Mouse (Mus musculus): ENCODE measurements at regions not wholly inside any gene's neighbourhood (a gene's known extent, or its start where the extent isn't known, plus 50 kb on each side); places are given as distances from the start of the nearest gene placed in this dataset.

DNA sequence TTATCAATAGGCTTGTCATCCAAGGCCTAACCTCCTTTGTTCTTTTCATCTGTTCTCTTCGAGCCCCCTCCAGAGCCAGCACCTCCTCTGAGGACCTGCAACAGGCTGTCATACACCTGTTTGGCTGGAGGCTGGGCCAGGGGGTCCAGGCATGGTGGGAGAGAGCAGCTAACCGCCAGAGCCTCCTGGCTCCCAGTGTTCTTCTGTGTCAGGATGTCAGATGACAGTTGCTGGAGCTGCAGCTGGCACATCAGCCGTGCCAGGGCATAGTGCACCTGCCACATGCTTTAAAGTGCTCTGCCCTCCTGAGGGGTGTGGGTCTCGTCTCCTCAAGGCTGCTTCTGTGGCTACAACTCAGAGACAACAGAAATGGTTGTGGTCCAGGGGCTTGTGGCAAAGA, 298.5 kb upstream of the Mki67 start:
- Histone ChIP-seq H3K4me3 (no peak overlapping the region), H3K36me3 (no peaks in the 10 kb centered on the region), H3K4me1 (0 out of 2 replicates have a peak, but pooled peaks cover 2% of the 10 kb centered on the region), H3K9me3 (replicated peaks) (no peaks in the 10 kb centered on the region), H3K27ac (no peak overlapping the region), H3K27me3 (ENCODE audit: low read depth, poor library complexity, severe bottlenecking) (peaks cover 47% of the 10 kb centered on the region)
- no peak for DNase-seq (ENCODE audit: low spot score)
- WGBS: 43% methylated on average over 4 of the region's 4 CpGs

GRCm38 (mm10) chr7:136016918-136017317, 300.8 kb upstream of the Mki67 start:
- Histone ChIP-seq H3K9me3 (replicated peaks) (no peaks in the 10 kb centered on the region), H3K4me1 (peaks cover 7% of the 10 kb centered on the region), H3K27me3 (ENCODE audit: low read depth, poor library complexity, severe bottlenecking) (peaks cover 35% of the 10 kb centered on the region), H3K27ac (no peak overlapping the region), H3K36me3 (no peaks in the 10 kb centered on the region), H3K4me3 (no peak overlapping the region)
- 88% methylated on average over 8 of the region's 8 CpGs for WGBS
- no peak for DNase-seq (ENCODE audit: low spot score)

DNA sequence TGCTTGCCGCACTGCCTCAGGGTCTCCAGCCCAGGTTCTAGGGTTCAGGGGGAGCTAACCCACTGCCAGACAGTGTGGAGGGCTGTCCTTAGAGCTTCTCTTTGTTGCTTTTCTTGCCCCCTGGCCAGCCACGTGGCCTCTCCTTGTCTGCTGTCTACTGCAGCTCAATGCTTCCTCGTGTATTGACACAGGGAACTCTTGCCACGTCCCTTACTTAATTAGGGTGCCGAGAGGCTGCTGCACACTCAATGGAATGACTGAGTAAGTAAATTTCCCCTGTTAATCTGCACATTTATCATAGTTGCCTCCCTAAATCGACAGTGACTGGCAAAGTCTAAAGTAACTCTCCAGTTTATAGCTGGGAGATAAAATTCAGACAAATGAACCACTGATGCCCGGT, 304.4 kb upstream of the Mki67 start:
- DNase-seq (ENCODE audit: low spot score): no peak
- Histone ChIP-seq H3K36me3 (no peaks in the 10 kb centered on the region), H3K4me1 (peaks cover 26% of the 10 kb centered on the region), H3K27ac (no peak overlapping the region; the same call in 1 of the 2 replicates), H3K9me3 (replicated peaks) (no peaks in the 10 kb centered on the region), H3K4me3 (no peak overlapping the region), H3K27me3 (ENCODE audit: low read depth, poor library complexity, severe bottlenecking) (peaks cover 39% of the 10 kb centered on the region)
- 78% methylated on average over 7 of the region's 7 CpGs for WGBS

GRCm38 (mm10) chr7:136021071-136021470, 304.9 kb upstream of the Mki67 start:
- Histone ChIP-seq H3K9me3 (replicated peaks) (no peaks in the 10 kb centered on the region), H3K4me3 (no peak overlapping the region), H3K36me3 (no peaks in the 10 kb centered on the region), H3K27ac (no peak overlapping the region), H3K27me3 (ENCODE audit: low read depth, poor library complexity, severe bottlenecking) (peaks cover 39% of the 10 kb centered on the region), H3K4me1 (peaks cover 26% of the 10 kb centered on the region)
- DNase-seq (ENCODE audit: low spot score): no peak
- 54% methylated on average over 2 of the region's 2 CpGs for WGBS

DNA sequence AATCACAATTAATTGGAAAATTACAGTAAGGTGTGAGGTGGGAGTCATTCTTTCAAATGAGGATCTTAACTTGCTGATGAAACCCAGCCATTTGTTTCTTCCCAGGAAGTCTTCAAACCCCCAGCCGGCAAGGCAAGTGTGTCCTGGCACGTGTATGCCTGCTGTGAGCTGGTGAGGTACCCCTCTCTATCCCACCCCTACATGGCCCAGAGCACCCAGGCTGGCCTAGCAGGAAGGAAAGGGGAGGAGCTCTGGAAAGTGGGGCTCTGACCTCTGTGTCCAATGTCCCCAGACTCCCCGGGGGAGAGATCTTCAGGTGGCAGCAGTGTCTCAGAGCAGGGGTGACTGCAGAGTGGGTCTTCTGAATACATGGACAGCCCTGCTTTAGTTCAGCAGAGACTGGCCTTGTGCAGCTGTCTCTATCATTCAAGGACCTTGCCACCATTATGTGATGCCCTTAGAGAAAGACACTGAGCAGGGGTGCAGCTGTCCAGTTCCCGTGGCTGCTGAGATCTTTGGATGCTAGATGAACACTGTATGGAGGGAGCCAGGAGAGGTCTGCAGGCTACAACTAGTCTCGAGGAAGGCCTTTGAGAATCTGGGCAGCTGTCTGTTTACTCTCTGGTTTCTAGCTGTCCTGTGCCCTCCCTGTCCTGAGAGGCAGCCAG, 306.8 kb upstream of the Mki67 start:
- peaks cover 34% of the 10 kb centered on the region for H3K4me1 ChIP-seq
- H3K36me3 ChIP-seq: no peaks in the 10 kb centered on the region
- H3K27ac ChIP-seq: no peak overlapping the region
- H3K4me3 ChIP-seq: no peak overlapping the region
- peaks cover 27% of the 10 kb centered on the region for H3K27me3 ChIP-seq (ENCODE audit: low read depth, poor library complexity, severe bottlenecking)
- WGBS: 55% methylated on average over 5 of the region's 5 CpGs
- no peaks in the 10 kb centered on the region for H3K9me3 ChIP-seq (replicated peaks)
- no peak for DNase-seq (ENCODE audit: low spot score)

DNA sequence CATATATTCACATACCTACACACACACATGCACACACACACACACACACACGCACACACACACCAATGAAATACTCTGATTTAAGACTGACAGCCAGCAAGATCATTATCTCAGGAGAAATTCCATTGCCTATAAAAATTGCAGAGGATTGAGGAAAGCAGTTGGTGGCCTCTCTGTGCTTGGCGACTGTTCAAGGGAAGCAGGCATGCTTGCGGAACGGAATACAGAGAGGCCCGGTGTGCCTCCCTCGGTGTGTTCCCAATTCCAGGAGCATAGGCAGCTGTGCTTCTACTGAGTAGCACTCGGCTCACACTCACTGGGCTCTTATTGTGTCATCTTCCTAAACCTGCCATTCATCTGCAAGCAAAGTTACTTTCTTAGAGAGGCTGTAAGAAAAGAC, 310.3 kb upstream of the Mki67 start:
- Histone ChIP-seq H3K4me3 (no peak overlapping the region), H3K27ac (no peak overlapping the region), H3K4me1 (peaks cover 27% of the 10 kb centered on the region), H3K27me3 (ENCODE audit: low read depth, poor library complexity, severe bottlenecking) (peaks cover 27% of the 10 kb centered on the region), H3K9me3 (replicated peaks) (no peaks in the 10 kb centered on the region), H3K36me3 (no peaks in the 10 kb centered on the region)
- WGBS: 88% methylated on average over 7 of the region's 7 CpGs
- no peak for DNase-seq (ENCODE audit: low spot score)

GRCm38 (mm10) chr7:136032026-136032425, 315.9 kb upstream of the Mki67 start:
- no peak for DNase-seq (ENCODE audit: low spot score)
- 90% methylated on average over 6 of the region's 6 CpGs for WGBS
- Histone ChIP-seq H3K36me3 (no peaks in the 10 kb centered on the region), H3K4me3 (no peak overlapping the region), H3K9me3 (replicated peaks) (no peaks in the 10 kb centered on the region), H3K27me3 (ENCODE audit: low read depth, poor library complexity, severe bottlenecking) (no peaks in the 10 kb centered on the region), H3K4me1 (peaks cover 7% of the 10 kb centered on the region; the same call in 1 of the 2 replicates), H3K27ac (no peak overlapping the region)

DNA sequence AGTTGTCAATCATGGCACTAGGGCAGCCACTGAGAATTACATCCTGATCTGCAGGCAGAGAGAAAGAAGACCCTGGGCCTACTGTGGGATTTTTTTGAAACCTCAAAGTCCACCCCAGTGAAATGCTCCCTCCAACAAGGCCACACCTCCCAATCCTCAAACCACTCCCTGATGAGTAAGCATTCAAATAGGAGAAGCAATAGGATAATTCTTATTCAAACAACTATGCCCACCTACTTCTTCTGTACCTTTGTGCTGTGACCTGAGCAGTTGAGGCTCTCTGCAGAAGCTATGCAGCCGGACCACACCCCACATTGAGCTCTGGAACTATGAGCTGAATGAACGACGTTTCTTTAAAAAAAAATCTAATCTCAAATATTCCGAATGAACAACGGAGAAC, 317.4 kb upstream of the Mki67 start:
- no peaks in the 10 kb centered on the region for H3K36me3 ChIP-seq
- no peak for DNase-seq (ENCODE audit: low spot score)
- WGBS: 88% methylated on average over 5 of the region's 5 CpGs

GRCm38 (mm10) chr7:136035735-136036134, 319.6 kb upstream of the Mki67 start:
- 43% methylated on average over 7 of the region's 7 CpGs for WGBS
- DNase-seq (ENCODE audit: low spot score): no peak
- H3K4me3 ChIP-seq: no peak overlapping the region
- no peak overlapping the region for H3K27ac ChIP-seq
- peaks cover 9% of the 10 kb centered on the region; the same call in 1 of the 2 replicates for H3K27me3 ChIP-seq (ENCODE audit: low read depth, poor library complexity, severe bottlenecking)
- no peaks in the 10 kb centered on the region for H3K9me3 ChIP-seq (replicated peaks)
- no peaks in the 10 kb centered on the region for H3K4me1 ChIP-seq
- no peaks in the 10 kb centered on the region for H3K36me3 ChIP-seq

More for the DNA sequence above, 317.4 kb upstream of the Mki67 start:
- Histone ChIP-seq H3K4me3 (no peak overlapping the region), H3K27ac (no peak overlapping the region), H3K27me3 (ENCODE audit: low read depth, poor library complexity, severe bottlenecking) (no peaks in the 10 kb centered on the region; the same call in 1 of the 2 replicates), H3K4me1 (no peaks in the 10 kb centered on the region), H3K9me3 (replicated peaks) (no peaks in the 10 kb centered on the region)

DNA sequence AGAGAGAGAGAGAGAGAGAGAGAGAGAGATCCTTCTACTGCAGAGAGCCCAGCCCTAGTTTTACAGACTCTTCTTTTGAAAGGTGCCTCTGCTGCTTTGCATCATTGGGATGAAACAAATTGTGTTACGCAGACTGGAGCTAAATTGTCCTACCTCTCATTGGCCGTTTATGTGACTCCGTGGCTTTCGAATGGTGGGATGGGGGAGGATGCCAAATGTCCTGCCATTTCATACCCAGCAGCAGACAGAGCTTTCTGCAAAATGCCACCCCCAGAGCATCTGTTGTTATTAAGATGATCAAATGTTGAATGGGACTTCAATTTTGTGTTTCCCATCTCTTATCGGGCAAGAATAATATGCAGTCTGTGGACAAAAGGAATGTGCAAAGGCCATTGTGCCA, 321.9 kb upstream of the Mki67 start:
- Histone ChIP-seq H3K4me1 (no peaks in the 10 kb centered on the region; the same call in 1 of the 2 replicates), H3K4me3 (no peak overlapping the region), H3K9me3 (replicated peaks) (no peaks in the 10 kb centered on the region), H3K27ac (no peak overlapping the region), H3K27me3 (ENCODE audit: low read depth, poor library complexity, severe bottlenecking) (peaks cover 14% of the 10 kb centered on the region; the same call in 1 of the 2 replicates), H3K36me3 (no peaks in the 10 kb centered on the region)
- 60% methylated on average over 5 of the region's 5 CpGs for WGBS
- DNase-seq (ENCODE audit: low spot score): no peak

DNA sequence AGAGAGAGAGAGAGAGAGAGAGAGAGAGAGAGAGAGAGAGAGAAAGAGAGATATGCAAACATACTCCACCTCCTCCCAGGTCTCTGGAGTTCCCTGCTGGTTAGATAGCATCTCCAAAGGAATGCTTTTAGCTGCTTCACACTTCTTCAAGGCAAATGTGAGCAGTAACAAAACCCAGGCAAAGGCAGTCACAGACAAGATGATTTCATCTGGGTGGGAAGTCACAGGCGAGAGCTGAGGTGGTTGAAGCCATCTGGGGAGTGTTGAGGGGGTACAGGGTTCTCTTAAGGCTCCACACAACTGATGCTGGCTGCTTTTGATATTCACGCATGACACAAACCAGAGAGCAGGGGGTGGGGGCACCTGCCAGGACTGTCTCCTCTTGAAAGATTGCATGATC, 322.7 kb upstream of the Mki67 start:
- Histone ChIP-seq H3K27me3 (ENCODE audit: low read depth, poor library complexity, severe bottlenecking) (peaks cover 17% of the 10 kb centered on the region; the same call in 1 of the 2 replicates), H3K9me3 (replicated peaks) (no peaks in the 10 kb centered on the region), H3K4me1 (no peaks in the 10 kb centered on the region; the same call in 1 of the 2 replicates), H3K4me3 (no peak overlapping the region), H3K36me3 (no peaks in the 10 kb centered on the region), H3K27ac (no peak overlapping the region)
- 25% methylated on average over 2 of the region's 2 CpGs for WGBS
- DNase-seq (ENCODE audit: low spot score): no peak

- no peak for DNase-seq (ENCODE audit: low spot score)
- no peak overlapping the region for H3K27ac ChIP-seq
- H3K36me3 ChIP-seq: no peaks in the 10 kb centered on the region
- H3K4me1 ChIP-seq: peaks cover 27% of the 10 kb centered on the region
- H3K9me3 ChIP-seq (replicated peaks): no peaks in the 10 kb centered on the region
- WGBS: 78% methylated on average over 4 of the region's 4 CpGs
- no peak overlapping the region for H3K4me3 ChIP-seq
- peaks cover 19% of the 10 kb centered on the region; the same call in 1 of the 2 replicates for H3K27me3 ChIP-seq (ENCODE audit: low read depth, poor library complexity, severe bottlenecking)
Observed at GRCm38 (mm10) chr7:136041921-136042320, 325.8 kb upstream of the Mki67 start.

DNA sequence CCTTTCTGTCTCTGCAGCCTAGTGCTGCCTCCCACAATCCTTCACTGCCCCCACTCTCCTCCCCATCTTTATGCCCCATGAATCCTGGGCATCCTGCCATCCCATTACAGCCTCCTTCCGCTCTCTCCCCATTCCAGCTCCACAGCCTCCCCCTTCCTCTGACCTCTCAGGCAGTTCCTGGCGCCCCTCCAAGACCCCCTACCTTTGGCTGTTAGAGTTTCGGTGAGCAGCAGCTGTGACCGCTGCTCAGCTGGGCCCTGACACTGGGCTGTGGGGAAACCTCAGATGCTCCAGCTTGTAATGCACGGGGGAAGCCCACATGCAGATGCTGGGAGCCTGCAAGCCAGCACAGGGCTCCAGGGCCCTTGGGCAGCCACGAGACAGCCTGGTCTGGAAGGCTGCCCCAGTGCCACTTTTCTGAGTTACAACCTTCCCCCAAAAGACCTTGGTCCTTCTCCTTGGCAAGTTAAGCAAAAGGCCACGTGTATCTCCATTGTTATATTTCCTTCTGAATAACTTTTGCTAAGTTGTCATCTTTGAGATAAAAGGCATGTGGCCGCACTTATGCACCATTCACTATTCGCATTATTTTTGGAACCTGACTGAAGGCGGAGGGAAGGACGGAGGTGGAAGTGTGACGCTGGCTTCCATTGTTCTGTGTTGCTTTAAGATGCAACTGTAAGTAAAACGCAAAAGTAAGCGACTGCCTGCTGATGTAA, 330.6 kb upstream of the Mki67 start:
- Histone ChIP-seq H3K27ac (peak overlapping the region; percentile 61), H3K4me1 (peaks cover 57% of the 10 kb centered on the region), H3K4me3 (no peak overlapping the region), H3K9me3 (replicated peaks) (no peaks in the 10 kb centered on the region), H3K27me3 (ENCODE audit: low read depth, poor library complexity, severe bottlenecking) (peaks cover 21% of the 10 kb centered on the region), H3K36me3 (no peaks in the 10 kb centered on the region)
- WGBS: 57% methylated on average over 14 of the region's 14 CpGs
- no peak for DNase-seq (ENCODE audit: low spot score)

Data from limb, embryonic 10.5 days (tissue).